Mouse (Mus musculus) layer of hippocampus, postnatal 14 days (tissue): ENCODE data around the gene Tkt. TPM values are rescaled to one million over a fixed set of nuclear protein-coding genes. Genes with fewer than 3 reads are reported as not detected.
"Not testable (repeated sequence)": the region's sequence is repeated elsewhere in the genome, so short reads cannot be mapped to it uniquely, and the experiment has no call there.

Experiments
- DNase-seq, 2 experiments: peaks; one replicate each; pipeline ENCODE4 v3.0.0; 2021 to 2022; ENCODE audit warnings: low spot score in 2 of 2, mixed read lengths in 1 of 2
- total RNA-seq, 2 experiments: library from RNA; stranded (reverse); gene quantifications; 2 replicates each; pipeline ENCODE4 v1.2.3; 2021

Gene Tkt
- total RNA-seq, 2 experiments from 2014 or later: 170 to 200 TPM

GRCm38 (mm10) chr14:30551509-30551908 lies 3.4 kb downstream of the Tkt start:
- no peak for DNase-seq

DNA sequence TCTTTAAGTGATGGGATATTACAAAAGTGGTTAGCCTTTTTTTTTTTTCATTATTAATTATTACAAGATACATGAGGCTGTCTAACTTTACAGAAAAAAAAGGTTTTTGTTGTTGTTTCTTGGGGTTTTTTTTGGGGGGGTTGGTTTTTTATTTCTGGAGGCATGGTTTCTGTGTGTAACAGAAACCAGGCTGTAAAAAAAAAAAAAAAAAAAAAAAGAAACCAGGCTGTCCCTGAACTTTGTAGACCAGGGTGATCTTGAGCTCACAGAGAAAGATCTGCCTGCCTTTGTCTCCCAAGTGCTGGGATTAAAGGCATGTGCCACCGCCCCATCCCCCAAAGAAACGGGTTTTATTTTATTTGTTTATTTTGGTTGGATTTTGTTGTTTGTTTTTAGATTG lies 3.8 kb downstream of the Tkt start:
- DNase-seq: no peak

GRCm38 (mm10) chr14:30553185-30553584 lies 5.0 kb downstream of the Tkt start:
- DNase-seq: no peak

DNA sequence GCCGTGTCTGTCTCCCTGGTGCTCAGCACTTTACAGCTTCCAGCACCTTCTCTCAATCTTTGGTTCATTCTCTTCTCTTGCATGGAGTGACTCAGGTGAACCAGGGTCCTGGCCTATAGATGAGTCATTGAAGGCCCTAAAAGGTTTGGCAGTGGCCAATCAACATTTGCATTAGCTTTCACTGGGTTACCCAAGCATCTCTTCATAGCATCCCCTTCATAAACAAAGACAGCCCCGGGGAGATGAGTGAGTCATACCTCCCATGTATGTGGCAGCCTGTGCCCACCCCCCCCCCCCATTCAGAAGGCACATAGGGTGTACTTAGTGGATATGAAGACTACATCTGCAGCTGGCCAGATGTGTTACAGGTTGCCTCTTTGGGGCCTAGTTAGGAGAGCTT lies 8.5 kb downstream of the Tkt start:
- no peak for DNase-seq

- no peak for DNase-seq
These were observed 9.6 kb downstream of the Tkt start for GRCm38 (mm10) chr14:30557730-30558129.

GRCm38 (mm10) chr14:30559321-30559850 lies 11.2 kb downstream of the Tkt start:
- DNase-seq: no peak

DNA sequence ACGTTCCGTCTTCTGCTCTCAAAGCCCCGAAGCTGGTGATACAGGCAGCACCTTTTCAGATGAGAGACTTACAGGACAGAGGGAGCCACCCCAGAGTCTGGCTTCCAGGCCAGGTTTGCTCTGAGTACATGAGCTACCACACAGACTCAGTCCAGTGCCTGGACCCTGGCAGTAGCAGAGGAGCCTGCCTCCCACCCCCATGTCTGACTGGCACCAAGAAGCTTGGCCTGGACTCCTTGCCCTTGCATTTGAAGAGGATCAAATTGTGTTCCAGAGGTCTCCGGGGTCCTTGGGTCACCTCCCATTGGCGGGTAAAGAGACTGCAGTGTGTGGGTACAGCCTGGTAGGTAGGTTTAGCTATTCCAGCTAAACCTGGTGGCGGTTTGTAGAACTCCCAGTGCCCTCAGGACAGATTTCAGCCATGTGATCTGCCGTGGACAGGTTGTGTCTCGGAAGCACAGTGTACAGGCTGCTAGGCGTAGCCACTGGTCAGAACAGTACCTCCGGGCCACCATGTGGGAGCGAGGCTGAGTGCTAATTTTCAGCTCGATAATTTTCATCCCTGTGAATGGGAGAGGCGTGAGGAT lies 12.7 kb downstream of the Tkt start:
- no peak for DNase-seq

- no peak for DNase-seq
These were observed 13.5 kb downstream of the Tkt start for GRCm38 (mm10) chr14:30561470-30562187.

- DNase-seq: no peak
These were observed 14.2 kb downstream of the Tkt start for GRCm38 (mm10) chr14:30562343-30562742.

GRCm38 (mm10) chr14:30564451-30564850 lies 16.3 kb downstream of the Tkt start:
- no peak for DNase-seq

DNA sequence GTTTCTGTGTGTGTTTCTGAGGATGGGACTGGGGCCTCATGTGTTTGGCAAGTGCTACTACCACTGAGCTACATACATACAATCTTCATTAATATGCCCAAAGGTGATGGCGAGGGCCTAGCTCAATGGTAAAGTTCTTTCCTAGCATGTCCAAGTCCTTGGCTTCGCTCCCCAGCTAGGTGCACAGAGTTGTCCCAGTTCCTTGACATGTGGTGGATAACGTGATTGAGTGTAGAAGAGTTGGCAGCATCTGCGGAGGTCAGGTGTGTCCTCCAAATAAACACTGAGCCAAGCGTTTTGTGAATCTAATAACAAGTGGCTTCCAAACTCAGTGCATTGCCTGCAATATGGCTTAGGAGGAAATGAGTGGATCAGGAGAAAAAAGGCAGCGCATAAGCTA lies 18.2 kb downstream of the Tkt start:
- no peak for DNase-seq

DNA sequence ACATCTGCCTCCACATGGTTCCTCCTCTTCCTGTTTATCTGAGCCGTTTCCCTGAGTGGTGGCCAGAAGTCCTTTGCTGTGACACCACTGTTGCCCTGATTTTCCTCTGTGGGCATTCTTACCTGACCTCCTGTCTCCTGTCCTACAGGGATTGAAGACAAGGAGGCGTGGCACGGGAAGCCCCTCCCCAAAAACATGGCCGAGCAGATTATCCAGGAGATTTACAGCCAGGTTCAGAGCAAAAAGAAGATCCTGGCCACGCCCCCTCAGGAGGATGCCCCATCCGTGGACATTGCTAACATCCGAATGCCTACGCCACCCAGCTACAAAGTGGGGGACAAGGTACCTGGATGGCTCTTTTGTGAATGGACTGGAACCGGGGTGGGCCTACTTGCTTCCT lies 19.9 kb downstream of the Tkt start:
- no peak for DNase-seq

DNA sequence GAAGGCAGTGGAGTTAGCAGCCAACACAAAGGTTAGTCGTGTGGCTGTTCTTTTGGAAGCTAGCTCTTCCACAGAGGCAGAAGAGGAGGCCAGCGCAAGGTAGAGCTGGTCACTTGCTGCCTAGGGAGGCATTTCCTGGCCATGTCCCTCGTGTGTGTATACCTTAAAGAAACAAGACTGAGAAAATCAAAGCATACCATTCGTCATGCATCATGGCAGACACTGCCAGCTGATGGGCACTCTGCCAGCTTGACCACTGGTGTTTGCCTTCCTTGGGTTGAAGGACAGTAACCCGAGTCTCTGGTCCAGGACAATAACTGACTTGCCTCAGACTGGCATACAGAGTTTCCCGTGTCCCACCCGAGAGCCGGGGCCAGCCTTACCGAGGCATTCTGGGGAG lies 22.1 kb downstream of the Tkt start:
- DNase-seq: no peak

DNA sequence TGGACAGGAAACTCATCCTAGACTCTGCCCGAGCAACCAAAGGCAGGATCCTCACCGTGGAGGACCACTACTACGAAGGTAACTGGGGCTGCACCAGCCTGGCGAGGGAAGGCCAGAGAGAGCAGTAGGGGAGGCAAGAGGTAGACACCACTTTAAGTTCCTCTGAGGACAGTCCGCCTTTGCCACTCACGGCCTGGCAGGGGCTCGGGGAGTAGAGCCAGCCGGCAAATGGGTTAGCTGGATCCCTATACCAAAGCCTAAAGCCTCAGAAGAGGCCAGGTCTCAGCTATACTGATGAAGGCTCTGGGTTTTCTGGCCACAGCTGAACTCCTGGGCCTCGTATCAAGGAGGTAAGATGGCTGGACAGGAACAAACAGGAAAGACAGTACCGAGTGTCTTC lies 24.1 kb downstream of the Tkt start:
- no peak for DNase-seq

- no peak for DNase-seq
These were observed 25.1 kb downstream of the Tkt start for GRCm38 (mm10) chr14:30573235-30573634.

- DNase-seq: peak; percentile 75 to 80
These were observed 25.9 kb downstream of the Tkt start for GRCm38 (mm10) chr14:30573983-30574584.

DNA sequence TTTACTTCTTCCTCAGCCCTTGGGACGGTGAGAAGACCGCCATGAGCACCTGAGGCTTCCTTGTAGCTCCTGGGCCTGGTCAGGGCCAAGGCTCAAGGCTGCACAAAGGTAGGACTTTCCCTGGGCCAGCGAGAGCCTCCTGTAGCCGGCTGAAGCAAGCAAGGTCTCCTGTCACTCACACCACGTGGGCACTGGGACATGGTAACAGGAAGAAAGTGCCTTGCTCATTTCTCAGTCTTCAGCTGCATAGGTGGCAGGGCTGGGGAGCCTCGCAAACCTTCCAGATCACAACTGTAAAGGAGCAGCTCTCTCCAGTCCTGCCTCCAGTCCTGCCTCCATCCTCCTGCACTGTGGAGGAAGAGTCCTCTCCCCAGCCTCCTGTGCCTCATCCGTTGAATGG lies 27.6 kb downstream of the Tkt start:
- DNase-seq: no peak

DNA sequence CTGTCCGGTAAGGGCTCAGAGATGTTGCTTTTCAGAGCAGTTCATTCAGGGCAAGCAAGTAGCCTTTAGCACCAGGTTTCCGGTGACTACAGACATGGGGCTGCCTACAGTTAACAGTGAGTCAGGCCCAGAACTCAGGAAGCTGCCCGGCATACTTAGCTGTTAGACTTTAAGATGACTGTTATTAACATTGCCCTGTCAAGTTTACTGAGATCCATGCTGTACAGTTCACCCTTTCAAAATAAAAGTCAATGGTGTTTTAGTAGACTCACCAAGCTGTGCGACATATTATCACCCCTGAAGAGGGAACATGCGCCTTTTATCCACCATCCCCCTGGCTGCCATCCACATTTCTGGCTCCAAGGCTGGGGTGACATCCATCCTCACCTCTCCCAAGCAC lies 28.1 kb downstream of the Tkt start:
- no peak for DNase-seq

GRCm38 (mm10) chr14:30577303-30578062 lies 29.3 kb downstream of the Tkt start:
- not testable (repeated sequence) for DNase-seq

DNA sequence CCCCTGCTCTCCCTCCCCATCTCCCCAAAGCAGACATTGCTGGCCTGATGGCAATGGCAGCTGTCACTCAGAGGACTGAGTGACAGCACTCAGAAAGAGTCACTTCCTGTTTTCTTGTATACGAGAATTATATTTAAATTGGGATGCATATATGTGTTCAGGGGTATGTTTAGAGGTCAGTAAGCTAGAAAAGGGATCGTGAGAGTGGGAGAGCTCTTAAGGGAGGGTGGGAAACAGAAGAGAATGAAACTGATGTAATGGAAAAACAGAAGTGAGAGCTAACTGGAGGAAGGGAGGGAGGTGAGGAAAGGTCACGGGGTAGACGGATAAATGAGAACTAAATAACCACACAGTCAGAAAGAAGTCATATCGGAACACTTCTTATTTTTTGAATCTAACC lies 31.0 kb downstream of the Tkt start:
- no peak for DNase-seq

- DNase-seq: no peak
These were observed 31.7 kb downstream of the Tkt start for GRCm38 (mm10) chr14:30579882-30580281.

DNA sequence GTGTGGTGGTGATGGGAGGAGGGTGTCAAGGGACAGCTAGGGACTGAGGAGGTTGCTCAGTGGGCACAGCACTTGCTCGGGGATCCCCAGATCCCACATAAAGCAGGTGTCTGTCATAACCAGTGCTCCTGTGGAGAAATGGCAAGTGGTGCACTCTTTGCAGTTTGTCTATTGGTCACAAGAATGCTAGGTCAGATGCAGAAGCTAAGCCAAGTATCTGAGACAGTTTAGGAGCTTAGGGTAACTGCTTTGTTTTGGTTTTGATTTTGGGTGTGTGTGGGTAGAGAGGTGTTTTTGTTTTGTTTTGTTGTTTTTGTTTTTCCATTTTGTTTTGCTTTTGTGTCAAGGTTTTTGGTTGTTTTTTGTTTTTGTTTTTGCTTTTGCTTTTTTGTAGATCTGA lies 33.1 kb downstream of the Tkt start:
- DNase-seq: no peak
